Mouse (Mus musculus): ENCODE measurements at regions not wholly inside any gene's neighbourhood (a gene's known extent, or its start where the extent isn't known, plus 50 kb on each side); places are given as distances from the start of the nearest gene placed in this dataset.

DNA sequence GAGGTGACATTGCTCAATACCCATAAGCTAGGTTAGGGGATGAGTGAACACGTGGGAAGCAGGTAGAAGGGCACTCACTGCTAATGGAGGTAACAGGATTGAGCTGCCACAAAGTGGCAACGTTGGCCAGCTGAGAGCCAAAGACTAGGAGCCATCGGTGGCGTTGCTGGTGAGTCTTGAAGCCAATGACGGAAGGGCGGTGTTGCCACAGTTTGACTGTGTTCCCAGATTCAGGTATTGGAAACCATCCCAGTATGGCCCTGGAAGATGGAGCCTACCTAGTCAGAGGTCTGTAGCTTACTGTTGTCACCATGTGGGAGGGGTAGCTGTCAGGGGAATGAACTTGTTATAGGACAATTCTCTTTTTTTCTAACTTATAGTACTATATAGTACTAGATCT, 158.4 kb downstream of the Ly86 start:
- DNase-seq (ENCODE audit: low spot score): no peak

DNA sequence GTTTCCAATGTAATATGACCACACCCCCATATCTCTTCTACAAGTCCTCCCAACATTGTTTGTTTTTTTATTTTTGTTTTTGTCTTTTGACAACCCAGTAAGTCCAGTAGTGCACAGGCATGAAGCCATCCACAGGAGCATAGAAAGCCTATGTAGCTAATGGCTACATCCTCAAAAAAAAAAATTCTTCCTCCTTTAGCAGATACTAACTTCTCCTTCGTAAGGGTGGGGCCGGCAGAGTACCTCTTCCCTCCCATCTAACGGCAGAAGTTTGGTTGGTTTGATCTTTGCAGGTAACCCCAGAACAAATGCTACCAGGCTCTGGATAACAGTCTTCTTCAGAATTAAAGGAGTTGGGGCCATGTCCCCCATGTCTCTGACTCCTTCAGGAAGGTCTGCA, 158.9 kb downstream of the Ly86 start:
- no peak for DNase-seq (ENCODE audit: low spot score)

DNA sequence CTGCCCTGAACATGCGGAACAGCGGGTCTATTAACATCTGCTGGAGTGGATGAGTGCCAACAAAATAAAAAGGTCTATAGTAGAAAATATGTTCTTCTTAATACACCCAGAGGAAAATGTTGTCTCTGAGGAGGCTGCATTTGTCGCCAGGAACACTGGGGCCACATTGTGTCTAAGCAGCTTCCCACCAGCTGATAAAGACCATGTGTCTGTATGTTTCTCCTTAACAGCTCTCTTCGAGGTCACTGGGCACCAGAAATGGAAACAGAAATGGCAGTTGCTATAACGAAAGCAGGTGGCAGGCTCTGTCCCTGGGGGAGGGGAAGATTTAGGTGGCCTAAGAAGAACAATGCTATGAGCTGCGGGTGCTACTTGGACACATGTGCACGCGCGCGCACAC, 159.4 kb downstream of the Ly86 start:
- peak; percentile 35 for DNase-seq (ENCODE audit: low spot score)

DNA sequence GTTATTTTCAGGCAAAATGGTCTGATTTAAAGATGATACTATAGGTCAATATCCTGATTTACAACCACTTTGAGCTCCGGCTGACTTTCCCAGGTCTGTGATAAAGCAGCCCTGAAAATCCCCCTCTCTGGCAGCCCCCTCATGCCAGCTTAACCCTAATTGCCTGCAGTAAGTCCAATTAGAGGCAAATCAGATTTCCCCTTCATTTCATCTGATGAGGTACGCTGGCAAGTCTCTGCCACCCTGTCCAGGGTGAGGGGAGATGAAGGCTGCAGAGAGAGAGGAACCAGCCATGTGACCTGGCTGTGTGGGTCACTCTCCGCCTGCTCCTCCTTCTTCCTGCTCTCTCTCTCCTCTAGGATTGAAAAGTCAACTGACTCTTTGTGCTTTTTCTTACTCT, 160.6 kb downstream of the Ly86 start:
- no peak for DNase-seq (ENCODE audit: low spot score)

DNA sequence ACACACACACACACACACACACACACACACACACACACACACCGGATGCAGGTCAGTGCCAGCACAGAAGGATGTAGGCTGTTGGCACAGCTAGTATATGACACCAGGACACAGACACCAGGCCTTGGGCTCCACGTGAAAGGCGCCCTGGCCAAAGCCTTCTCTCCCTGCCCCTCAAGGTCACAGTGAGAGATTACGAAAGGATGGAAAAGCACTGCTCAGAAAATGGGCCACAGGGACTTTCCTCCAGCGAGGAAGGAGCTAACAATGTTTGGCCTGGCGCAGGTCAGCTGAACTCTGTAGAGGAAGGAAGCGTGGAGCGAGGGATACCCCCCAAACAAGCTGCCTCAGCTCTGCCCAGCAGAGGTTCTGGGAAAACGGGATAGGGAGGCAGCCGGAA, 161.0 kb downstream of the Ly86 start:
- no peak for DNase-seq (ENCODE audit: low spot score)

DNA sequence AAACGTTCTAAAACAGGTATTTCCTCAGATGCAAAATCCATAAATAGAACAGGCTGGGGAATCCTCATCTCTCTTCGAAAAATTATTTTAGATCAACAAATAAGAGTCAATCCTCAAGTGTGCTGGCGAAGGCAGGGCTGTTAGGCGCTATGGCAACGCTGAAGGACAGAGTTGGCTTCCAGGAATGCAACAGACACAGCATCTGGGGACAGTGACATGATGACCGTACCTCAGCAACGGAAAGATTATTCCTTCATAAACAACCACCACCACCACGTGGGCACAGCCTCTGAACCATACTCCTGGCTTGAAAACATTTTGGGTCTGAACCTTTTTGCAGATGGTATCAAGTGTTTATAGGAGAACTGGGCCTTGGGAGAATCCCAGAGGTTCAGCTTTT, 161.7 kb downstream of the Ly86 start:
- no peak for DNase-seq (ENCODE audit: low spot score)

DNA sequence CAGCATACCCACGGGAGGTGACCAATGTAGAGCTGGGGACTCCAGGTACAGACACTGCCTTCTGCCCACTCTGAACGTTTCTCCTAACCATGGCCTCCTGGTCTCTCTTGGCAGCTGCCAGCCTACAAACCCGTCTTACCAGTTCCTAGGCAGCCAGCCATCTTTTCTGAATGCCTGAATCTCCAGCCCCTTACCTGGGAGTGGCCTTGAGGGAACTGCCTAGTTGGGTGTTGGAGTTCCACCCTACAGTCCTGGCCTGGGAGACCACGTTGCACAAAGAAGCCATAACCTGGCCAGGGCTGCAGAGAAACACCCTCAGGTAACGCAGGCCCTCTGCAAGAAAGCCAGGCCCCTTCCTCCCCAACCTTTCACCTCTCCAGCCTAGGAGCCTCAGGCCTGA, 162.1 kb downstream of the Ly86 start:
- DNase-seq (ENCODE audit: low spot score): no peak

DNA sequence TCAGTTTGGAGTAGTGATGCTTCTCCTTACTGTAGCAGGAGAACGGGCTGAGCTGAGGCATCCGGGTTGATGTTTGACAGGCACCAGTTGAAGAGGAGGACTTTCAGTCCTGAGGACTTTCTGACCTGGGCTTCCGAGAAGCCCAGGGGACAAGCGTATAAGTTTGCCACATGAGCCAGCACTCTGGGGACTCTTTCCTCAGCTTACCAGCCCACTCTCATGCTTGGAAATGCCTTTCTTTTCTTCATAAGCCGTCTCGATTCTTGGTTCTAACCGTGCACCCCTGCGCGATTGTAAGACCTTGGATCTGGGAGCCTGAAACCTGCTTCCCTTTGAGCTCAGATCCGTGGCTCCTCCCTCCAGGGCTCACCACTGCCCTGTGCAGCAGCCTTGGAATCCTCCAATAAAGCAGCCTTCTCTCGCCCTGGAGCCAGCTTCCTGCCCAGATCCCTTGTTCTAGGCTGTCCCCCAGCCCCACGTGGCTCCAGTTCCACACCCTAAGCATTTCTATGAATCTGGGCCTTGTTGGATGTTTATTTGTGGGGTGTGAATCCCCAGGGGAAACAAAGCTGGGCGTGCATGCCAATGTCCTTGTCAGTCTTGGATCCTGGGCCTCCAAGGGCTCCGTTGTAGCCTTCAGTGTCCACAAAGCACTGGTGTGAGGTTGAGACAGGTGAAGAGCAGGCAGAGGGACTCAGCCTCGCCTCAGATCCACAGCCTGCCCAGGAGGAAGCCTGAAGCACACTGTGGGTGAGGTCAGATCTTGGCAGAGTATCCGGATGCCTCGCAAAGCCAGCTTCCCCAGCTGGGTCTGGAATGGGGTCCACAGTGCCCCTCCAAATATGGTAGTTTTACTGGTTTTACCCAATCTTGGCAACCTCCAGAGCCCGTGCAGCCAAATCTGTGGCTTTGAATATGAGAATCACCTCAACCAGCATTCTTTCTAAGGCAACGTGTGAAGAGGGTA, 163.7 kb downstream of the Ly86 start:
- DNase-seq (ENCODE audit: low spot score): peak; percentile 17

DNA sequence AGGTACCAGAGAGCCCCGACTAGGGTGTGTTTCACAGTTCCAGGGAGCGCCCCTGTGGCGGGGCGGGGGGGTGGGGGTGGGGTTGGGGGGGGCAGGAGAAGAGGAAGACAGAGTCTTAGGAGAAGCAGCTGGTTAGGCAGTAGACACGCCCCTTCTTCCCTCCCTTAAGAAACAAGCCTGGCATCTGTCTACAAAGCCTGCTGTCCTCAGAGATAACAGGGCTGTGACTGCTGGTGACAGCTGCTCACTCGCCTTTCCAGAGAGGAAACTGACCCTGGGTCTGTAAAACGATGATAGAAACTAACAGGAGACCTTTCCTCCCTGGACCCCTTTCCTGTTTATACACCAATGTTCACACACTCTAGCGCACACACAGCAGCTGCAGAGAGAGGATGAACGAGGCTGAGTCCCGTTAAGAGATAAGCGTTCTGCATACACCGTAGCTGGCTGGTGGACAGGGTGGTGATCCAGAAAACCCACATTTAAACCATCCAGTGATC, 164.4 kb downstream of the Ly86 start:
- peak; percentile 31 for DNase-seq (ENCODE audit: low spot score)

DNA sequence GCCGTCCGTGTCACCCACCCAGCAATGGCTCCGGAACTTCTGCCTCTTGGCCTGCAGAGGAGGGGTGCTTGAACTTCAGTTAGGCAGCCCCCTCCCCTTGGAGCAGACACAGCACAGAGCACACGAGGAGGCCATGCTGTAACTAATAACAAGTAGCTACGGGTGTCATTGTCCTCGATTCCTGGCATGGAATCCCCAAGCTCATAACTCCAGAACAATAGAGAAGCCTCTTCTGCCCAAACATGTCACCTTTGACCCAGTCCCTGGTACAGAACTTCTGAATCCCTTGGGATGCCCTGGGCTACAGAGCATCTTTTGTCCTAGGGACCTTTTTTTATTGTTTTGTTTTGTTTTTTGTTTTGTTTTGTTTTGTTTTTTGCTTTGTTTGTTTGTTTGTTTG, 165.5 kb downstream of the Ly86 start:
- DNase-seq (ENCODE audit: low spot score): no peak

DNA sequence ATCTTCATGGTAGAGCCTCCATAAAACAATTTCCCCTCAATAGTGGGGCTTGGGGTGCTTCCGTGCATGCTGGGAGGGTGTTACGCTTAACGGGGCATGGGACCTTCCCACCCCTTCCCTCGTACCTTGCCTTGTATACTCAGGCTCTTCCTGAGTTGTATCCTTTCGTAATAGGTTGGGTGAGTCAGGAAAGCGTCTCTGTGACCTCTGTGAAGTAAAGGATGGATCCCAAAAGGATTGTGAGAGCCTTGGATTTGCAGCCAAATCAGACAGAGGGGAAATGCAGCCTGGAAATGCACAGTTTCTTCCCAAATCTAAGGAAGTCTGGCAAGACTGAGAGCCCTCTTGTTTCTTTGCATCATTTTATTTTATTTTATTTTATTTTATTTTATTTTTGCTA, 166.0 kb downstream of the Ly86 start:
- DNase-seq (ENCODE audit: low spot score): no peak

DNA sequence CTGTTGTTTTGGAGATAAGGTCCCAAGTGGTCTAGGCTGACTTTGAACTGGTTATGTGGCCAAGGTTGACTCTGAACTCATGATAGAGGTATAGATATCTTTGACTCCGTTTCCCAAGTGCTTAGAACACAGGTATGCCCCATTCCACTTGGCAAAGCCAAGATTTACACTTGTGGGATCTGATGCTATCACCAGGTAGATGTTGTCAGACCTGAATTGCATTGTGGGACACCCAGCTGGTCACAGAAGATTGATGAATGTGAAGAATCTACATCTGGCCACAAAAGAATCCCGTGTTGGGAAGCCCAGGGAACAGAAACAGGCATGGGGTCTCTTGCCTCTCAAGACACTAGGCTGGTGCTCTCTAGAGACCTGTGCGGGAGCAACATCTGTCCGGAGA, 166.4 kb downstream of the Ly86 start:
- DNase-seq (ENCODE audit: low spot score): no peak

DNA sequence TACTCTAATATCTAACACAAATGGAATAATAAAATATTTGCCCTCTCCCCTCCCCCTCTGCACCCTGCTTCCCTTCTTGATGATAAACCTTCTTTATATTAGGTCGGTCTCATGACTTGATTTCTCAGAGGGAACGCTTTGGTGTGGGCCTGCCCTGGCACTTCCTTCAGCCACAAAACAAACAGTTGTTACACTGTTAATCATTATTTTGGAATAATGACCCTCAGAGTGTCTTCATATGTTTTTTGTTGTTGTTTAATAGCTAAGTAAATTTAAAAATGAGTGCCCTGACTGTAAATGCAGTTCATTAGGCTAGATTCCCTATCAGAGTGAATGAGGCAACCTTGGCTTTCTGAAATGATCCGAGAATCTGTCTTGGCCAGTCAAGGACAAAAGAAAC, 167.8 kb downstream of the Ly86 start:
- DNase-seq (ENCODE audit: low spot score): no peak

DNA sequence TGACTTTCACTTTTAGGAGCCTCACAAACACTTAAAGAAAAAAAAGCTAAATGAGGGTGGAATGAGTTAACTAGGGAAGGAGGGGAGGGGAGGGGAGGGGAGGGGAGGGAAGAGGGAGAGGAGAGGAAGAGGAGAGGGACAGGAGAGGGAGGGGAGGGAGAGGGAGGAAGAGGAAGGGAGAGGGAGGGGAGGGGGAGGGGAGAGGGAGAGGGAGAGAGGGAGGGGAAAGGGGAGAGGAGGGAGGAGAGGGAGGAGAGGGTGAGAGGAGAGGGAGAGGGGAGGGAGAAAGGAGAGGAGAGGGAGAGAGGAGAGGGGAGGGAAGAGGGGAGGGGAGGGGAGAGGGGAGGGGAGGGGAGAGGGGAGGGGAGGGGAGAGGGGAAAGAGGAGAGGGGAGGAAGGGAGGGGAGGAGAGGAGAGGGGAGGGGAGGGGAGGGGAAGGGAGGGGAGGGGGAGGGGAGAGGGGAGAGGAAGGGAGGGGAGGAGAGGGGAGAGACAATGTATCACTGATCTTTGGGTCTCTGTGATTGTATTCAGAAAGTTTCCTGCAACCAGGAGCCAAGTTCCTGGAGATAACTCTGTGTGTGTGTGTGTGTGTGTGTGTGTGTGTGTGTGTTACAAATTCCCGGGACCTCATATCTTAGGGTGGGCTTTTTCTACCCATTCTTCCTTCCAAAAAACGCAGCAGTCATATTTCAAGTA, 168.3 kb downstream of the Ly86 start:
- DNase-seq (ENCODE audit: low spot score): no peak

DNA sequence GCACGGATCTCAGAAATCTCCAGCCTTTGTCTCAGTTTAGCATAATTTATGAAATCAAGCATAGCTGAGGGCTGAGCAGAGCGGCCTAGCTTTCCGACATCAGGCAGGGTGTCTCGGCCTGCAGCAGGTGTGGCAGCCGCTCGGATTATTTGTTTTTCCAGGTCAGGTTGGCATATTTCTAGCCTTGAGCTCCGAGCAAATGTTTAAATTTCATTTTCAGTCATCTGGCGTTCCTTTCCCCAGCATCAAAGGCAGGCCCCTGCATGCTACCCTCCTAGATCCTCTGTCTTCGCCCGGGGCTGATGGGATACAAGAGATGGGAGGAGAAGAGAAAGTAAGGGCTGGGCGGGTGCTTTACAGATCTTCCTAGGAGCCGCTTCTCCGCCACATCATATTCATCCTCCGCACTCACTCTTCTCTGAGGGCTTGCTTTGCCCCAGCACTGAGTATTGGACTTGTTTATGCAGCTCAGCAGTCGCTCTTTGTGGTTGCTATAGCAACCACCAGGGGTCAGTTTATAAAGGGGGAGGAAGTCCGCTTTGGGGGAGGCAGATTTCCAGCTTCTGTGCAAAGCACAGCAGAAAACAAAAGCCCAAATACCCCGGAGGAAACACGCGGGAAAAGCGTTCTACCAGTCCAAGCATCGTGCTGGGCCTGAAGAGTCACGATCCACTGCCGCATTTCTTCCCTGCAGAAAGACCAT, 169.0 kb downstream of the Ly86 start:
- DNase-seq (ENCODE audit: low spot score): no peak

DNA sequence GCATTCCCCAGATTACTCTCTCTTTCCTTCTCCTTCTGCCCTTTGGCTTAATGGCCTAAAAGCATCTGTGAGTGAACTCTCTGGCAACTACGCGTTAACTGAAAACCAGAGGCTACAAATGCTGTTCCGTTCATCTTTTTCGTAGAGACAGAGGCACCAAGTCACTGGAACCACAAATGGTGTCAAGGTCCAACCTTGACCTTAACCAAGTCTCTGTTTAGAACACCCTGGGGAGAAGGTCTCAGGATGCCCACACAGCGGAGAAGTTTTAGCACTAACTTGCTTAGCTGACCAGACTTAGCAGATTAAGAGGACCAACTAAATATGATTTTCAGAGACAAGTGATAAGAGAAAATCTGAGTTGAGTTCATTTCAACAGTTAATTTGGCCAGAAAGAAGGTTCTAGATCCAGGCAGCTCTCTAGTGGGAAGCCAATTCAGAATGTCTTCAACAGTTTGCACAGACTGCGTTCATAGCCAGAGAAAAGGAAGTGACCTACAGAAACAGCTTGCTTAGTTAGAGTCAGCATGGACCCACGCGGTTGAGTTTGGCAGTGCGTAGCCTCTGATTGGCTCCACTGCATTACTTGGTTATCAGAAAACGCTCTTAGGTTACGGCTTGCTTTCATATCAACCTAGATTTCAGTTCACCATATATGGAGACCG, 169.8 kb downstream of the Ly86 start:
- DNase-seq (ENCODE audit: low spot score): no peak

DNA sequence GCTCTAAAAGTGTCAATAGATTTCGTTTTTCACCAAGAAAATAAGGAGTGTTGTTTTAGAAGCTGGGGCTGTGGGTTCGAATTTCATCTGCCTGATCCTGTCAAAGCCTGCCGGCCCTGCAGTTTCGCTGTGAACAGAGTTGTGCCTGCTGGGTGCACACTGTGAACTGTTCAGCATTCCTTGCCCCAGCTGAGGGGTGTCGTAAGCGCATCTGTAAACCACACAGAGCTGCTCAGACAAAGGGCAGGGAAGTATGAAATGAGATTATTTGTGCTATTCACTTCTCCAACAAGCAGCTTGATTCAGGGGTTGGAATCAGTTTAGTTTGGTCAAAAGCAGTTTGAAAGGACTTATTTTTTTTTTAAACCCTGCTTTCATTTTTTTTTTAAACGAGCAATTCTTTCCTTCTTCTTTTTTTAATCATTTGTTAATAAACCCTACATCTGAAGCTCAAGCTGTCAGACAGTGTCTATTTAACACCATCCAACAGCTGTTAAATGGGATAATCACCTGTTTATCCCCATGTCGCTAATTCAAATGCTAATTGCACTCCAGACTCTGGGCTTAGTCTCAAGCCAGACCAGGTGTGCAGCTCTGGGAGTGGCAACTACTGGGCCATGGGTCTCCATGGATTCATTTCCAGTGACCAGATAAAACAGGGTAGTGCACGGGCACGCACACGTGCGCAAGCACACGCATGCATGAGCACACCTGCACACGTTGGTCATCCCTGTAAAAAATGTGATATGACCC, 172.2 kb downstream of the Ly86 start:
- DNase-seq (ENCODE audit: low spot score): no peak

DNA sequence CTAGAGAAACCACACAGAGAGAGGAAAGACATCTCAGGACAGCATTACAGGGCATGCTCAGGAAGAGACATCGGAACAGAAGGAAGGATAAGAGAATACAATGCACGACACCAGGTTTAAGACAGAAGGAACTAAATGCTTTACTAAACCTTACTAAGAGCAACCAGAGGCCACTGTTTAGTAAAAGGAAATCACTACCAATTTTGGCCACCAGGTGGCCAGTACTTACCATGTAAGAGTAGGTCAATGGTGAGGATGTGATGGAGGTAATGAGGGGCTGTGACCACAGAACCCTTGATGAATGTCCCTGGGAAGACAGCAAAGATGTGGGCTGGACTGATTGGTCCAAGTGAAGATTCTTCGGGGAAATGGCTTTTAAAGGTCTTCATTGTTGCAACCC, 174.9 kb downstream of the Ly86 start:
- DNase-seq (ENCODE audit: low spot score): peak; percentile 82

DNA sequence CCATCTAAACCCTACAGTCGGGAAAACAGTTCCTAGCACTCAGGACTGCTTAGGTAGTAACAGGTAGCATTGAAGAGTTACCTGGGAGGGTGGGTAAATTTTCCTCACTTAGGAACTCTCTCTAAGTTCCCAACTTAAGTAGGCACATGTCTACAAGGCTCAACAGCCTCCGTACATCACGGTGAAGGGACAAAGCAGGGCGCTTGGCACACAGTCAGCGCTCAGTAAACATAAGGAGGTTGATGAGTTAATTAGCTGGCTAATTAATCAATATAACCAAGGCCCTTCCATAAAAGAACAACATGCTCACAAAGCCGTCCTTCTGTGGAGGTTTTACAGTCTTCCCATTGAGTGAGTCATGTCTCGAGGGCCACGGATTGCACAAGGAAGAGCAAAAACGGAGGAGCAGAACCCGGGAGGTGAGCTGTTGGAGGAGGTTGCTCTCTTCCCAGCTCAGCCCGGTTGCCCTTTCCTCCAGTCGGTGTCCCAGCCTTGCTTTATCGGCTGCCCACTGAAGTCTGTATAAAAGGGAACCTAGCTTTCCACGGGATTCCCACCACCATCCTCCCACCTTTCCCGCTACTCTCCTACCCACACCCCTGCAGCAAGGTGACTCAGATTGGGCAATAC, 180.2 kb downstream of the Ly86 start:
- no peak for DNase-seq (ENCODE audit: low spot score)

DNA sequence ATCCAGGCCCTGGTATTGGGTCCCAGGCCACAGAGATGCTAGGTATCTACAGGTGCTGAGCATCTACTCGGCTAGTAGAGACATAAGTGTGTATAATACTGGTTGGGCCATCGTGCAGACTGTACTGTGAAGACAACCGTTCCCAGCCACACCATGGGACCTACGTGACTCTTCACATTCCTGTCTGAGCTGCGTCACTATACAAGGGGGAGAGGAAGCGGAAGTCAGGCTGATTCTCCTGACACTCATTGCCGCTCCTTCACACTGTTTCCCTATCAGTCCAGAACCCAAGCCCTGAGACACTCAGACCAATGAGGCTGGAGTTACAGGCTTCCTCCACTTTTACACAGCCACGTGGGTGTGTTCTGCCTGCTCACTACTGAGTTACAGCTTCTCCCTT, 181.1 kb downstream of the Ly86 start:
- DNase-seq (ENCODE audit: low spot score): no peak
